Mouse (Mus musculus): Measurements from ENCODE around the gene Brd2.

DNA sequence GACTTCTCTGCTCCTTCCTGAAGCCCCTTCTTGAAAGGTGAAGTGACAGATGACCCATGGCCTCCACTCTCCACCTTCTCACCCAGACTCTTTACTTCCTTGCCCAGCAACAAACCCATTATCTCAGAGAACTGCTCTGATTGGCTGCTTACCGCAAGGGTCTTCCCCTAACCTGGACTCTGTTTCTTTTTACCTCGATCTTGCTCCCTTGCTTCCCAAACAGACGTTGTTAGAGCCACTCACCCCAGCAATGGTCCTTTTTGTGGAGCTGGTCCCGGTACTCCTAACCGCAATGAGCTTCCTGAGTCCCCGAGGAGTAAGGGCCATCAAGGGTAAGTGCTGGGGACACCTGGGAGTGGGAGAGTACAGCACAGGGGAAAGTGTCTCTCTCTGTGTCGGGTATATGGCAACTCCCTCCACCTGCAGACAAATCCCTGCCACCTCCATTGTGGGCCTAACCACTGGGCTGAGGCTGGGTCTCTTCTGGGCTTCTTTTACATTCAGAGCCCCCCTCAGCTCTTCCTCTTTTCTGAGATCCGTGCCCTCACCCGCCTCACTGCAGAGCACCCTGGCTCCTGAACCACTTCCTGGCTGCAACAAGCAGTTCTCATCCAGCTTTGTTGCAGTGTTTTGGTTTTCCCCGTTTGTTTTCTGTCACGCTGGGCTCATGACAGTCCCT is 30.1 kb downstream of the Brd2 start, which contains the start of gene H2-Oa:
- TF ChIP-seq CTCF (IDR thresholded peaks at IDR 0.05; ENCODE audit: borderline replicate concordance, control insufficient read depth, extremely low read depth, insufficient read depth, low read length, poor library complexity) (no peak), POLR2A (IDR thresholded peaks at IDR 0.05; ENCODE audit: control insufficient read depth, extremely low read depth, insufficient read depth, low read length, poor library complexity) (peak; percentile 50; the same call in 1 of the 2 replicates)

Measured in thymus, adult 2 months (tissue).